Mouse (Mus musculus) cerebellum, adult 2 months (tissue): ENCODE data around the gene Lsm7. TPM values are rescaled to one million over a fixed set of nuclear protein-coding genes. Genes with fewer than 3 reads are reported as not detected.

ENCODE experiments used
- DNase-seq, 2 experiments: peaks; one replicate each; pipeline ENCODE4 v3.0.0; 2021
- H3K27ac ChIP-seq: fragments of 200-500 bp; 2 replicates; pipeline ENCODE4 v1.5.1; 2012; ENCODE audit warnings: low read length, control low read depth, inconsistent platforms; ENCODE audit not compliant: insufficient read depth
- H3K27me3 ChIP-seq: fragments of 200-500 bp; 2 replicates; pipeline ENCODE4 v1.6.1; 2012; ENCODE audit warnings: inconsistent platforms, mild to moderate bottlenecking, low read length, moderate library complexity; ENCODE audit not compliant: control insufficient read depth, insufficient read depth
- H3K4me1 ChIP-seq: fragments of 200-500 bp; 2 replicates; pipeline ENCODE4 v1.6.1; 2011; ENCODE audit warnings: low read length; ENCODE audit not compliant: control insufficient read depth, insufficient read depth
- H3K4me3 ChIP-seq: fragments of 200-500 bp; replicated peaks from 2 replicates; pipeline ENCODE3; 2011; ENCODE audit warnings: mild to moderate bottlenecking, low read depth, low read length, control low read depth; ENCODE audit not compliant: insufficient read depth
- CTCF ChIP-seq: fragments of 200-500 bp; IDR thresholded peaks from 2 replicates; pipeline ENCODE4 v1.5.1; 2011; ENCODE audit warnings: low read depth, mild to moderate bottlenecking, control low read depth, low read length, moderate library complexity, borderline replicate concordance; ENCODE audit not compliant: insufficient read depth
- POLR2A ChIP-seq: fragments of 200-500 bp; IDR thresholded peaks from 2 replicates; pipeline ENCODE4 v1.6.1; 2011; ENCODE audit warnings: low read length, control low read depth, borderline replicate concordance; ENCODE audit not compliant: insufficient read depth
- WGBS: fragments of 180-500 bp; shearing (Covaris S2); methylation state at CpG from one replicate; pipeline ENCODE4 v1.1.7; 2018; 5-methylcytosine and 5-hydroxymethylcytosine counted together
- polyA plus RNA-seq: library from polyadenylated mRNA; depleted of rRNA; stranded (reverse); fragments of >200 nt; gene quantifications from 2 replicates; pipeline ENCODE4 v1.2.3, GENCODE M21; 2012

The Lsm7 gene
- polyA plus RNA-seq, 1 experiment = 215 TPM

DNA sequence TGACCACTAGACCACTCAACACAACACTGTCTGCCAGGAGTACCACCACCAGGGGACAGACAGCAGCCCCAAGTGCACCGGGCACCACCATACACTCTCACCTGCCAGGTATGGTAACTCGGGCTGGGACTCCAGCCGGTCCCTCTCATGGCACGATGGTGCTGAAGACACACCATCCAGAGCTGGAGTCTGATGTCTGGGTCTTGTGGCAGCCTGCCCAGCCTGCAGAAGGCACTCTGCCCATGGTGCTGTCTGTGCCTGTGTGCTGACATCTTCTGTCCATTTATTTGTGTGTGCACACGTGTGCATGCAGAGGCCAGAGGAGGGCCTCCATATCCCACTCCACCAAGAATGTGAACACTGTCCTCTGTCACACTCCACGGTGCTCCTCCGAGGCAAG is 40.1 kb upstream of the Lsm7 start:
- Histone ChIP-seq H3K27ac (no peak overlapping the region), H3K4me1 (peaks cover 16% of the 10 kb centered on the region), H3K4me3 (no peak overlapping the region), H3K27me3 (no peaks in the 10 kb centered on the region)
- TF ChIP-seq POLR2A = no peak
- TF ChIP-seq CTCF = no peak
- 49% methylated on average over 7 of the region's 7 CpGs for WGBS
- DNase-seq = no peak

DNA sequence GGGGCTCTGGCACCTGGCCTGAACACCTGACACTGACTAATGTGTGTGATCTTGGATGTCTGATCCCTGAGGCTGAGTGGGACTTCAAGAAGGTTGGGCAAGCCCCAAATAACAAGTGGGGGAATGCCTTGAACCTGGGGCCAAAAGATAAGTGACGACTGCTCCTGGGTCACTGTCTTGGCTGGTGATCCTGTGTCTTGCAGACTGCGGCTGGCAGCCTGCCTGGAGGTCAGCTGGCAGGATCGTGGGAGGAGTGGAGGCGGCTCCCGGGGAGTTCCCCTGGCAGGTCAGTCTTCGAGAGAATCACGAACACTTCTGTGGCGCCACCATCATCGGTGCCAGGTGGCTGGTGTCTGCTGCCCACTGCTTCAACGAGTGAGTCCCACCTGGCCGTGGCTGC is 32.2 kb upstream of the Lsm7 start:
- H3K27ac ChIP-seq = no peak overlapping the region
- no peaks in the 10 kb centered on the region for H3K27me3 ChIP-seq
- peak; percentile 84 to 88 for DNase-seq
- no peak for TF ChIP-seq POLR2A
- no peak for TF ChIP-seq CTCF
- WGBS = 3% methylated on average over 11 of the region's 11 CpGs
- no peak overlapping the region for H3K4me3 ChIP-seq
- peaks cover 6% of the 10 kb centered on the region for H3K4me1 ChIP-seq

DNA sequence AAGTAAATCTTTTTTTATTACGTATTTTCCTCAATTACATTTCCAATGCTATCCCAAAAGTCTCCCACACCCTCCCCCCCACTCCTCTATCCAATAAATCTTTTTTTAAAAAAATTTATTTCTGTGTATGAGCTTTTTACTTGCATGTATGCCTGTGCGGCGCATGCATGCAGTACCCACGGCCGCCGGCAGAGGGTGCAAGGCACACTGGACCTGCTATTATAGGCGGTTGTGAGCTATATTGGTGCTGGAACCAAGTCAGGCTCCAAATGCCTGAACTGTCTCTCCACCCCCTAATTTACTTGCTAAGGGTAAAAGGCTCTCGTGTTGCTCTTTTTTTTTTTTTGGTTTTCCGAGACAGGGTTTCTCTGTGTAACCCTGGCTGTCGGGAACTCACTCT is 26.3 kb upstream of the Lsm7 start:
- no peak overlapping the region for H3K4me3 ChIP-seq
- no peaks in the 10 kb centered on the region for H3K4me1 ChIP-seq
- H3K27ac ChIP-seq = no peak overlapping the region
- no peaks in the 10 kb centered on the region for H3K27me3 ChIP-seq
- 24% methylated on average over 10 of the region's 10 CpGs for WGBS
- peak; percentile 67 to 74 for DNase-seq
- no peak for TF ChIP-seq POLR2A
- TF ChIP-seq CTCF = peak; percentile 77

DNA sequence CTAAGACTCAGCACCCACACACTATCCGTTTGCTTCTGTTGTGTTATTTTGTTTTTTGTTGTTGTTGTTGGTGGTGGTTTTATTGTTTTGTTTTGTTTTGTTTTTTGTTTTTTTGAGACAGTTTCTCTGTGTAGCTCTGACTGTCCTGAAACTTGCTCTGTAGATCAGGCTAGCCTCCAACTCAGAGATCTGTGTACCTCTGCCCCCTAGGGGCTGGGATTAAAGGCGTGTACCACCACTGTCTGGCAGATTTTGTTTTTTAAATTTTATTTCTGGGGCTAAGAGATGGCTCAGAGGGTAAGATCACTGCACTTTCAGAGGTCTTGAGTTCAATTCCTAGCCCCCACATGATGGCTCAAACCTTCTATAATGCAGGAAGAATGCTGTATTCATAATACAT is 25.9 kb upstream of the Lsm7 start:
- TF ChIP-seq POLR2A (no peak), CTCF (no peak)
- Histone ChIP-seq H3K27ac (no peak overlapping the region), H3K27me3 (no peaks in the 10 kb centered on the region), H3K4me3 (no peak overlapping the region), H3K4me1 (no peaks in the 10 kb centered on the region)
- 60% methylated on average over 2 of the region's 2 CpGs for whole genome bisulfite sequencing
- no peak for DNase-seq

DNA sequence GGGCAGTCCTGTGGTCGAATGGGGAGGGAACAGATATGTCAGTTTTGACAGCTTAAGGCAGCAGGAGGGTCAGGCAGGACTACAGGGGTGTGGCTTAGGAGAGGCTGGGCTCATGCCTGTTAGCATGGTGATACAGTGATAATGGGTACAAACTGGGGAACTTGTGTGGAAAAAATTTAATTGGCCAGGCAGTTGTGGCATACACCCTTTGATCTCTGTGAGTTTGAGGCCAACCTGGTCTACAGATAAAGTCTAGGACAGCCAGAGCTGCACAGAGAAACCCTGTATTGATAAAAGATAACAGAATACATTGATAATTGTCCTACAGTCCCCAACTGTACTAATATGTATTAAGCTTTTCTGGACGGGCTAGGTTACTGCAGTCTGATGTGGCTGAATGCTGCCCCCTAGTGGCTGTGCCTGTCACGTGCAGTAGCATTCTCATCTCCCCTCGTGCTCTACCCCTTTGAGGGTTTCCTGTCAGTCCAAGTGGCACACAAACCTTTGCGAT is 25.2 kb upstream of the Lsm7 start:
- no peak overlapping the region for H3K4me3 ChIP-seq
- TF ChIP-seq POLR2A (no peak), CTCF (peak; percentile 94)
- peak; percentile 59 to 73 for DNase-seq
- H3K27ac ChIP-seq = no peak overlapping the region
- 13% methylated on average over 5 of the region's 5 CpGs for WGBS
- no peaks in the 10 kb centered on the region for H3K4me1 ChIP-seq
- no peaks in the 10 kb centered on the region for H3K27me3 ChIP-seq

DNA sequence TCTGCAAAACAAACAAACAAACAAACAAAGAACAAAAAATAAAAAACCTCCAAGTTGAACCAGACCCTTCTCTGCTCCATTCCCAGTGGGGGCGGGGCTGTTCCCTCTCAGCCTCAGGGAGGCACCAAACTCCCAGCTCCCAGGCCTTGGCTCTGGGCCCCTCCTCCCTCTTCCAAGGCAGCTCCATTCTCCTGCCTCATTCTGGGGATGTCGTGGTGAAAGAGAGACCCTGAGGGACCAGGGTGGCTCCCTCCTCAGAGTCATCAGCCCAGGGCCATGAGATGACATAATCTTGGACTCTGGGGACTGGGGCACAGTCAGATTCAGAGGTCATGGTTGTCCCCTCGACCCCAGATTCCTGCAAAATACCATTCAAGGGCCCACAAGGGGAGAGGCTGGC is 21.6 kb upstream of the Lsm7 start:
- TF ChIP-seq CTCF = no peak
- WGBS = 23% methylated on average over 3 of the region's 3 CpGs

DNA sequence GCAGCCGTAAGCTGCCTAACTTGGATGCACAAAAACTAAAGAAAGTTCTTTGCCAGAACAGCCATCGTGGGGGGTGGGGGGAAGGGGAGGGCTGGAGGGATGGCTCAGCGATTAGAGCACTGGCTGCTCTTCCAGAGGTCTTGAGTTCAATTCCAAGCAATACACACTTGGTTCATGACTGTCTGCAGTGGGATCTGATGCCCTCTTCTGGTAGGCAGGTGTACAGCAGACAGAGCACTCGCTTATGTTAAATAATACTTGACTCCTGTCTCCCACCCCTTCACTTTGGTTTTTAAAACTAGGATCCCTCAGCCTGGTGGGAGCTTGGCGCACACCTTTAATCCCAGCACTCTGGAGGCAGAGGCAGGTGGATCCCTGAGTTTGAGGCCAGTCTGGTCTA is 21.0 kb upstream of the Lsm7 start:
- WGBS = 20% methylated on average over 5 of the region's 5 CpGs
- DNase-seq = peak; percentile 69 to 79
- Histone ChIP-seq H3K27me3 (no peaks in the 10 kb centered on the region), H3K4me1 (no peaks in the 10 kb centered on the region), H3K4me3 (no peak overlapping the region), H3K27ac (no peak overlapping the region)
- TF ChIP-seq POLR2A (no peak), CTCF (peak; percentile 88)

More for the DNA sequence above, 21.6 kb upstream of the Lsm7 start:
- DNase-seq = no peak
- no peak overlapping the region for H3K27ac ChIP-seq
- no peaks in the 10 kb centered on the region for H3K27me3 ChIP-seq
- no peaks in the 10 kb centered on the region for H3K4me1 ChIP-seq
- no peak overlapping the region for H3K4me3 ChIP-seq

DNA sequence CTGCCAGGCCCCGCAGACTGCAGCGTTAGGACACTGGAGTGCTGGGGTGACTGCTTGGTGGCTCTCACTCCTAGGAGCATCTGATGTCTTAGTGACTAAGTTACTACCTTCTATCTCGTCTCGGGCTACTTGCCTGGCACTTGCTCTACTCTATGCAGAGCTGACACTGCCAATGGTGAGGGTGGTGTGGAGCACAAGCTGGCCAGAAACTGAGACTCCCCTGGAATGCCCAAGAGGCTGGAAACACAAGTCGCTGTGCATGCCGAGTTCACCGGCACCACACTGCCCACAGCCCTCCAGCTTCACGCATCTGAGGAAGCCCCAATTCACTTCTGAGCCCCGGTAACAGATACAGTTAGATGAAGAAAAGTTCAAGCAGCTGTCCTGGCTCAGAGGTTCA is 19.0 kb upstream of the Lsm7 start:
- H3K4me3 ChIP-seq = no peak overlapping the region
- no peaks in the 10 kb centered on the region for H3K27me3 ChIP-seq
- no peak overlapping the region for H3K27ac ChIP-seq
- no peak for TF ChIP-seq POLR2A
- DNase-seq = no peak
- no peaks in the 10 kb centered on the region for H3K4me1 ChIP-seq
- 80% methylated on average over 9 of the region's 9 CpGs for WGBS
